Mouse (Mus musculus) testis, adult 2 months (tissue): ENCODE data around the gene Olfr821. TPM values are rescaled to one million over a fixed set of nuclear protein-coding genes. Genes with fewer than 3 reads are reported as not detected.
"Not testable (repeated sequence)": the region's sequence is repeated elsewhere in the genome, so short reads cannot be mapped to it uniquely, and the experiment has no call there.

Source experiments
- H3K27ac ChIP-seq: fragments of 200-500 bp; 2 replicates; pipeline ENCODE4 v1.5.1; 2012; ENCODE audit warnings: low read depth, low read length; ENCODE audit not compliant: control insufficient read depth, insufficient read depth
- H3K27me3 ChIP-seq: fragments of 200-500 bp; 2 replicates; pipeline ENCODE4 v1.6.1; 2012; ENCODE audit warnings: mild to moderate bottlenecking, low read length, moderate library complexity; ENCODE audit not compliant: control insufficient read depth, insufficient read depth
- H3K36me3 ChIP-seq: fragments of 200-500 bp; 2 replicates; pipeline ENCODE4 v1.6.1; 2012; ENCODE audit warnings: mild to moderate bottlenecking, low read length; ENCODE audit not compliant: control insufficient read depth, insufficient read depth
- H3K4me1 ChIP-seq: fragments of 200-500 bp; 2 replicates; pipeline ENCODE4 v1.6.1; 2012; ENCODE audit warnings: low read length; ENCODE audit not compliant: control insufficient read depth, insufficient read depth
- H3K4me3 ChIP-seq: fragments of 200-500 bp; 2 replicates; pipeline ENCODE4 v1.5.1; 2012; ENCODE audit warnings: low read depth, mild to moderate bottlenecking, low read length, moderate library complexity, mixed read lengths; ENCODE audit not compliant: control insufficient read depth
- CTCF ChIP-seq: fragments of 200-500 bp; IDR thresholded peaks from 2 replicates; pipeline ENCODE4 v1.5.1; 2012; ENCODE audit warnings: low read depth, mild to moderate bottlenecking, inconsistent platforms, low read length, moderate library complexity; ENCODE audit not compliant: control insufficient read depth, insufficient read depth, insufficient replicate concordance
- POLR2A ChIP-seq: fragments of 200-500 bp; IDR thresholded peaks from 2 replicates; pipeline ENCODE4 v1.6.1; 2012; ENCODE audit warnings: low read depth, mild to moderate bottlenecking, inconsistent platforms, low read length, moderate library complexity; ENCODE audit not compliant: control insufficient read depth
- polyA plus RNA-seq: library from polyadenylated mRNA; depleted of rRNA; stranded (reverse); fragments of >200 nt; gene quantifications from 2 replicates; pipeline ENCODE4 v1.2.3, GENCODE M21; 2012; rRNA removed

Olfr821 gene
- polyA plus RNA-seq = not detected in 2 replicates

DNA sequence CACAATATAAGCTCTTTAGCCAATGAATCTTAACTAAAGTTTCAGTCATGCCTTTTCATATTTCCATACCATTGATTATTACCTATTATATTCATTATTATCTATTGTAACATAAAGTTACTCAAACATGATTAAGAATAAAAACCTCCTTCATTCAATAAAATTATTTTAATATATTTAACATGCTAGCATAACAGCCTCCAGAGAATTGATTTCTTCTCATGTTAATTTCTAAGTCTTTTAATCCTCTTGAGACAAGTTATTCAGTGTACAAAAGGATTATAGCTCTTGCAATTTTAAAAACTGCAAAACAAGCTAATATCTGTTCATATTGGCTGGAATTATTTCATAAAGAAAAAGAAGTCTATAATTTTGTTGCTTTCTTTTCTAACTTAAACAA lies at the start of gene Olfr821:
Gene Olfr821, plus strand, starts transcription at position 301 of the 400 bp plus-strand sequence.
- H3K27ac ChIP-seq = no peak within 1 kb of the TSS
- H3K4me1 ChIP-seq = no peaks in the 10 kb centered on the region
- H3K4me3 ChIP-seq = no peak within 1 kb of the TSS
- no peaks in the 10 kb centered on the region for H3K36me3 ChIP-seq
- TF ChIP-seq POLR2A (no peak), CTCF (no peak)
- H3K27me3 ChIP-seq = no peaks in the 10 kb centered on the region

DNA sequence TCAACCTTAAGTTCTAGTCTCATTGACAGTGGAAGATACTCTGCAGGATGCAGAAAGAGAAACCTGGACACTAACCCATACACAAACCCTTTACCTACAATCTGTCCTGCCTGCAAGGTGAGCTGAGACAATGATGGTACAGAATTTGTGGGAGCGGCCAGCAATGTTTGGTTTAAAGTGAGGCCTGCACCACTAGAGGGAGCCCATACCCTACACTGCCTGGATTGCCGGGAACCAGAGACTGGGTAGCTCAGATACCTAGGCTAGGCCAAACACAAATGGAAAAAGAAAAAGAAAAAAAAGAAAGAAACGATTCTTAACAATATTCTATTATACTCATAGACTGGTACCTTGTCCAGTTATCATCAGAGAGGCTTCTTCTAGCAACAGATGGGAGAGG lies 48.3 kb upstream of the Olfr821 start:
- not testable (repeated sequence) for H3K27me3 ChIP-seq, H3K4me1 ChIP-seq, H3K4me3 ChIP-seq, H3K36me3 ChIP-seq, H3K27ac ChIP-seq

DNA sequence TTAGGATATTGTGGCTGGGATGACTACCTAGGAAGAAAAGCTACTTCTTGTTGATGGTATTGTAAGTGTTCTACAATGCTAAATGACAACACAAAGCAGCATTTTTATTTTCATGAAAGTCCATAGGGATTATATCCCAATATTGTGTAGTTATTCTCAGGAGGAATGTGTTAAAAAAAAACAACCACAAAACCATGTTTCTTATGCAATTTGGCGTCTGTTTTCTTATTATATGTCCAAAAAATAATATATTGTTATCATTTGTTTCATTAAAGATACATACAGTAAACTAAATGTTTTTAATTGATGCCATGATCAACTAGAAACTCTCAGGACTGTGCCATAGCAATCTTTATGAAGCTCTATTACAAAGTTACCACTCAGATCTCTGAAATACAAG lies 45.2 kb upstream of the Olfr821 start, which contains the start of gene Gm10310:
Gene Gm10310, minus strand, starts transcription at position 101 of the 400 bp plus-strand sequence.
- not testable (repeated sequence) for H3K4me1 ChIP-seq, H3K36me3 ChIP-seq, H3K27me3 ChIP-seq, H3K4me3 ChIP-seq, H3K27ac ChIP-seq

DNA sequence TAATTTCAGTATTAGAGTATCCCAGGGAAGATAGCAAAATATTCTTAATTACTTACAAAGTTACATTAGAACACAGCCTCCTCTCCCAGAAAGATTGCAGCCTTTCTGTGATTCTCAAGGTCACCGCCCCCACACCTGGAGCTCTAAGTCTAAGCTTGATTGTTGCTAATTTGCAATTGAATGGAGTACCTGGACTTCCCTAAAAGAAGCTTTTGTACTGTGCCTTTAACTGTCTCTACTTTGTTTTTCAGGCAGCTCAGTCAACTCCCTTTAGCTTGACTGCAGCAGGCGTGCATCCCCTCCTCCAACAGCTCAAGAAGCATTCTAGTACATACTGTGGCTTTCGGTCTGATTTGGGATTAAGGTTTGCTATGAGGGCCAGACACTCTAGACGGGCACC lies 26.0 kb upstream of the Olfr821 start:
- H3K4me1 ChIP-seq, H3K27me3 ChIP-seq, H3K36me3 ChIP-seq, H3K27ac ChIP-seq, H3K4me3 ChIP-seq: not testable (repeated sequence)

DNA sequence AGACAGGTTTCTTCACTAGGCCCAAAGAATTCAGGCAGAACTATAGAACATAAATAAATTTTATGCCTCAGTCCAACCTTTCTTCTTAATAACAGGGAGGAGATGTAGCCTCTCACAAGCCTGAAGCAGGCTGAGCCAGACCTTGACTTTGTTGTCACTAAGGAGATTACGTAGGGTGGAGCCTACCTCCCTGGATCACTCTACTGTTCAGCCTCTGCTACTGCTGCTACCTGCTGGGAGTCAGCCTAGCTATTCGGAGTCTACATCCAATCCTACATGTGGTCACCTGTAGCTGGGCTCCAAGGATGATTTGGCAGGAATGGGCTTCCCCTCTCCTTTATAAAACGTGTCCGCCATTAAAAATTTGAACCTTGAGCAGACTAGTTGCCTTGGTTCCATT lies 24.8 kb upstream of the Olfr821 start:
- not testable (repeated sequence) for H3K27me3 ChIP-seq, H3K4me1 ChIP-seq, H3K4me3 ChIP-seq, H3K36me3 ChIP-seq, H3K27ac ChIP-seq

DNA sequence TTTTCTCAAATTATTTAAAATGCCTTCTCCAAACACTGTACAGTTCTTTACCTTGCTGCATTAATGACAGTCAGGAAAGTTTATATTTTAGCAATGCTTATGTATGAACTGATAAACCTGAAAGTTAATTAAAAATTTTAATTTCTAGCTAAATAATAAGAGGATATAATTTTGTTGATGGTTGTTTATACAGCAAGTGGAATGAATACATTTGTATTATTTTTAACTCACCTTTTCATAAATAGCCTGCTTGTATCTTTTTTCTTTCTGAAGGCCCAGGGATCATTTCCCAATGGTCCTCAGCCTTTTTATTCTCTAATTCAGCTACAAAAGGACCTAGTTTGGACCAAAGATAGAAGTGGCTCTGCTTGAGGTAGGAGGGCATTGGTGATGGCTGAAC lies 17.8 kb upstream of the Olfr821 start, which contains the start of gene Olfr820:
Gene Olfr820, plus strand, starts transcription at position 301 of the 400 bp plus-strand sequence.
- no peak within 1 kb of the TSS for H3K4me3 ChIP-seq
- H3K36me3 ChIP-seq = no peaks in the 10 kb centered on the region
- no peaks in the 10 kb centered on the region for H3K4me1 ChIP-seq
- no peak within 1 kb of the TSS for H3K27ac ChIP-seq
- TF ChIP-seq POLR2A (no peak), CTCF (no peak)
- no peaks in the 10 kb centered on the region for H3K27me3 ChIP-seq

DNA sequence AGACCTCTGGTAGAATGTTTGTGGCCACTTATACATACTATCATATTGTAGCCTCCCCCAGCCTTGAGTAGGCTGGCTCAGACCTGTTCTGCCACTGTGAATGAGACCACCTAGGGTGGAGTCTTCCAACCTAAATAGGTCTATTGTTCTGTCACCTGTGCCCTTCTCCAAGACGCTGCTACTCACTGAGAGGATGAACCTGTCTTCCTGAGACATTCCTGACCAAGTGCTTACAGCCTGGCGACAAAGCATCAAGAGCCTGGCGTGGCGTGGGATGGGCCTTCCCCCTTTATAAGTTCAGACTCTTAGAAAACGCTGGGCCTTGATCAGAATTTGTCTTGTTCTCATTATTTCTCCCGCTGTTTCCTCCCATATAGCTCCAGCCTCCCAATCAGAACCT lies 6.9 kb downstream of the Olfr821 start:
- Histone ChIP-seq H3K27me3 (no peaks in the 10 kb centered on the region), H3K4me1 (no peaks in the 10 kb centered on the region), H3K36me3 (no peaks in the 10 kb centered on the region), H3K4me3 (no peak overlapping the region), H3K27ac (no peak overlapping the region)
- TF ChIP-seq CTCF = no peak
- TF ChIP-seq POLR2A = no peak

DNA sequence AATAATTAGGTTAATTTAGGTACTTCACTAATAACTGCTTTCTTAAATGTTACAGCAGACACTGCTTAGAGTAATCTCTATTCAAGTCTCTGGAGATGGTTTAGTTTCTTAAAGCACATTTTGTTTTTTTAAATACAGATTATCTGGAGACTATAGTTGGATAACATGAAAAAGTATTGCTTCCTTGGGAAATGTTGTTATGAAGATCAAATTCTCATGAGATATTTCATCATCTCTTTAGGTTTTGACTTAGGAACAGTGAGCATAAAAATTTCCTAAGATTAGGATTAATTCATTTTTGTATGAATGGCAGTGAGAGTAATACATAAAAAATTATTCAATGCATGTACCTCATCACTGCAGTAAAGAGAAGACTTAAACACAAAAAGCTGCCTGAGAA lies 40.8 kb downstream of the Olfr821 start, which contains the start of gene Olfr822:
Gene Olfr822, plus strand, starts transcription at position 301 of the 400 bp plus-strand sequence.
- no peak for TF ChIP-seq CTCF
- TF ChIP-seq POLR2A = no peak
- Histone ChIP-seq H3K27ac (no peak within 1 kb of the TSS), H3K4me3 (no peak within 1 kb of the TSS), H3K4me1 (no peaks in the 10 kb centered on the region), H3K27me3 (no peaks in the 10 kb centered on the region), H3K36me3 (no peaks in the 10 kb centered on the region)

Other genes starting within 250 kb of the Olfr821 start
- not detected in 2 replicates for gene Olfr810, start 235.4 kb upstream of the Olfr821 start, polyA plus RNA-seq
- not detected in 2 replicates for gene Olfr811, start 226.0 kb upstream of the Olfr821 start, polyA plus RNA-seq
- not detected in 2 replicates for gene Olfr812, start 184.3 kb upstream of the Olfr821 start, polyA plus RNA-seq
- gene Olfr813, start 175.0 kb upstream of the Olfr821 start, polyA plus RNA-seq = not detected in 2 replicates
- gene Olfr814, start 150.5 kb upstream of the Olfr821 start, polyA plus RNA-seq = not detected in 2 replicates
- not detected in 2 replicates for gene Olfr815, start 124.5 kb upstream of the Olfr821 start, polyA plus RNA-seq
- gene Olfr816, start 114.8 kb upstream of the Olfr821 start, polyA plus RNA-seq = not detected in 2 replicates
- not detected in 2 replicates for gene Olfr818, start 81.2 kb upstream of the Olfr821 start, polyA plus RNA-seq
- gene Olfr819, start 63.1 kb upstream of the Olfr821 start, polyA plus RNA-seq = not detected in 2 replicates
- gene Olfr247, start 54.2 kb upstream of the Olfr821 start, polyA plus RNA-seq = not detected in 2 replicates
- not detected in 2 replicates for gene Gm10310, start 45.3 kb upstream of the Olfr821 start, polyA plus RNA-seq
- gene Olfr820, start 17.7 kb upstream of the Olfr821 start, polyA plus RNA-seq = not detected in 2 replicates
- gene Olfr822, start 40.9 kb downstream of the Olfr821 start, polyA plus RNA-seq = not detected in 2 replicates
- gene Olfr823, start 85.0 kb downstream of the Olfr821 start, polyA plus RNA-seq = not detected in 2 replicates
- gene Olfr824, start 99.7 kb downstream of the Olfr821 start, polyA plus RNA-seq = not detected in 2 replicates
- not detected in 2 replicates for gene Olfr825, start 136.4 kb downstream of the Olfr821 start, polyA plus RNA-seq
- gene Olfr826, start 153.8 kb downstream of the Olfr821 start, polyA plus RNA-seq = not detected in 2 replicates
- gene Olfr827, start 184.1 kb downstream of the Olfr821 start, polyA plus RNA-seq = not detected in 2 replicates
- gene Neurod4, start 249.9 kb downstream of the Olfr821 start, polyA plus RNA-seq = not detected in 2 replicates